Mouse (Mus musculus) midbrain, embryonic 16.5 days (tissue): ENCODE results near the gene Cdca5. TPM values are rescaled to one million over a fixed set of nuclear protein-coding genes. Genes with fewer than 3 reads are reported as not detected.

Experiments
- ATAC-seq: fragments of 200-750 bp; cut with Nextera tagmentation; 2 replicates; pipeline ENCODE4 v1.8.0; 2017; ENCODE audit warnings: moderate TSS enrichment
- H3K27ac ChIP-seq: fragments of 300-500 bp; sonication (generic); 2 replicates; pipeline ENCODE4 v1.5.1; 2014; ENCODE audit warnings: mild to moderate bottlenecking, low read length, mixed read lengths
- H3K27me3 ChIP-seq: fragments of 300-500 bp; sonication (generic); 2 replicates; pipeline ENCODE4 v1.6.1; 2014; ENCODE audit warnings: low read depth, low read length, mixed read lengths; ENCODE audit not compliant: control insufficient read depth, insufficient read depth
- H3K36me3 ChIP-seq: fragments of 300-500 bp; sonication (generic); 2 replicates; pipeline ENCODE4 v1.6.1; 2014; ENCODE audit warnings: mild to moderate bottlenecking, low read length, moderate library complexity, mixed read lengths; ENCODE audit not compliant: control insufficient read depth, insufficient read depth
- H3K4me1 ChIP-seq: fragments of 300-500 bp; sonication (generic); 2 replicates; pipeline ENCODE4 v1.6.1; 2014; ENCODE audit warnings: mild to moderate bottlenecking, low read length, mixed read lengths; ENCODE audit not compliant: control insufficient read depth, insufficient read depth
- H3K4me2 ChIP-seq: fragments of 300-500 bp; sonication (generic); 2 replicates; pipeline ENCODE4 v1.6.1; 2014; ENCODE audit warnings: mild to moderate bottlenecking, low read length, mixed read lengths
- H3K4me3 ChIP-seq: fragments of 300-500 bp; sonication (generic); 2 replicates; pipeline ENCODE4 v1.5.1; 2014; ENCODE audit warnings: low read depth, mild to moderate bottlenecking, low read length, moderate library complexity, mixed read lengths
- H3K9ac ChIP-seq: fragments of 300-500 bp; sonication (generic); 2 replicates; pipeline ENCODE4 v1.6.1; 2014; ENCODE audit warnings: low read depth, low read length, mixed read lengths
- H3K9me3 ChIP-seq: fragments of 300-500 bp; sonication (generic); replicated peaks from 2 replicates; pipeline ENCODE4 v1.6.1; 2014; ENCODE audit warnings: mild to moderate bottlenecking, low read length, mixed read lengths; ENCODE audit not compliant: control insufficient read depth, poor library complexity, severe bottlenecking
- WGBS: fragments of 180-500 bp; shearing (Covaris S2); extraction: QIAGEN DNeasy Blood & Tissue Kit; methylation state at CpG from one replicate; pipeline ENCODE4 v1.1.7; 2014; 5-methylcytosine and 5-hydroxymethylcytosine counted together
- polyA plus RNA-seq: library from polyadenylated mRNA; unstranded; fragments of >200 nt; fragmentation: Nextera tagmentation; extraction: Ambion mirVana; gene quantifications from 2 replicates; pipeline ENCODE4 v1.2.1, GENCODE M21; 2015

Cdca5 gene
- polyA plus RNA-seq, 1 experiment from 2014 or later: 3.7 TPM

- H3K4me1 ChIP-seq: peaks cover 20% of the 10 kb centered on the region
- peak within 1 kb of the TSS; percentile 81 for H3K9ac ChIP-seq
- H3K4me3 ChIP-seq: peak within 1 kb of the TSS; percentile 92
- WGBS: under 1% methylated on average over 65 of the region's 65 CpGs
- peak within 1 kb of the TSS; percentile 99 for H3K27ac ChIP-seq
- ATAC-seq: peak; percentile 91
- no peaks in the 10 kb centered on the region for H3K9me3 ChIP-seq
- H3K36me3 ChIP-seq: peaks cover 29% of the 10 kb centered on the region
- peak within 1 kb of the TSS; percentile 94 for H3K4me2 ChIP-seq
- no peaks in the 10 kb centered on the region for H3K27me3 ChIP-seq
Measured at GRCm38 (mm10) chr19:6046294-6047153, 38.3 kb upstream of the Cdca5 start, which contains the start of gene Syvn1. Syvn1 (plus strand) TSS chr19:6046576.

GRCm38 (mm10) chr19:6047154-6047898 is 37.5 kb upstream of the Cdca5 start:
- Histone ChIP-seq H3K27ac (peak overlapping the region; percentile 99), H3K4me1 (peaks cover 20% of the 10 kb centered on the region), H3K36me3 (peaks cover 34% of the 10 kb centered on the region), H3K9ac (peak overlapping the region; percentile 81), H3K27me3 (no peaks in the 10 kb centered on the region), H3K9me3 (no peaks in the 10 kb centered on the region), H3K4me3 (peak overlapping the region; percentile 92), H3K4me2 (peak overlapping the region; percentile 94)
- ATAC-seq: peak; percentile 23
- 2% methylated on average over 38 of the region's 44 CpGs for WGBS

GRCm38 (mm10) chr19:6047899-6048166 is 37.0 kb upstream of the Cdca5 start:
- no peak for ATAC-seq
- Histone ChIP-seq H3K4me1 (peaks cover 20% of the 10 kb centered on the region), H3K9ac (peak overlapping the region; percentile 39), H3K9me3 (no peaks in the 10 kb centered on the region), H3K36me3 (peaks cover 36% of the 10 kb centered on the region), H3K4me2 (peak overlapping the region; percentile 94), H3K27ac (no peak overlapping the region), H3K4me3 (peak overlapping the region; percentile 92), H3K27me3 (no peaks in the 10 kb centered on the region)
- WGBS: 86% methylated on average over 8 of the region's 8 CpGs

GRCm38 (mm10) chr19:6048681-6049410 is 35.9 kb upstream of the Cdca5 start:
- 91% methylated on average over 11 of the region's 11 CpGs for WGBS
- no peak overlapping the region for H3K9ac ChIP-seq

GRCm38 (mm10) chr19:6052516-6052915 is 32.3 kb upstream of the Cdca5 start:
- Histone ChIP-seq H3K27ac (no peak overlapping the region), H3K4me1 (peaks cover 22% of the 10 kb centered on the region), H3K36me3 (peaks cover 52% of the 10 kb centered on the region), H3K9ac (no peak overlapping the region), H3K27me3 (no peaks in the 10 kb centered on the region), H3K4me3 (no peak overlapping the region), H3K4me2 (no peak overlapping the region), H3K9me3 (no peaks in the 10 kb centered on the region)
- 77% methylated on average over 7 of the region's 7 CpGs for WGBS
- ATAC-seq: no peak

More at GRCm38 (mm10) chr19:6048681-6049410, 35.9 kb upstream of the Cdca5 start:
- no peak overlapping the region for H3K4me2 ChIP-seq
- peaks cover 45% of the 10 kb centered on the region for H3K36me3 ChIP-seq
- no peak overlapping the region for H3K4me3 ChIP-seq
- H3K27me3 ChIP-seq: no peaks in the 10 kb centered on the region
- peaks cover 20% of the 10 kb centered on the region for H3K4me1 ChIP-seq
- H3K27ac ChIP-seq: no peak overlapping the region
- no peak for ATAC-seq
- H3K9me3 ChIP-seq: no peaks in the 10 kb centered on the region

- WGBS: 89% methylated on average over 5 of the region's 5 CpGs
- Histone ChIP-seq H3K27me3 (no peaks in the 10 kb centered on the region), H3K27ac (no peak overlapping the region), H3K9ac (no peak overlapping the region), H3K4me3 (no peak overlapping the region), H3K36me3 (peaks cover 42% of the 10 kb centered on the region), H3K9me3 (no peaks in the 10 kb centered on the region), H3K4me1 (peaks cover 20% of the 10 kb centered on the region), H3K4me2 (no peak overlapping the region)
- ATAC-seq: no peak
Measured at GRCm38 (mm10) chr19:6054296-6054695, 30.5 kb upstream of the Cdca5 start.

- Histone ChIP-seq H3K36me3 (peaks cover 22% of the 10 kb centered on the region), H3K4me3 (peak overlapping the region; percentile 67)
Measured at GRCm38 (mm10) chr19:6056696-6057095, 28.1 kb upstream of the Cdca5 start.

GRCm38 (mm10) chr19:6057313-6058096 is 27.3 kb upstream of the Cdca5 start, which contains the start of the genes Mrpl49 and Fau:
Mrpl49 (minus strand) TSS chr19:6057785.
Fau (plus strand) TSS chr19:6057844.
- no peaks in the 10 kb centered on the region for H3K27me3 ChIP-seq
- peaks cover 18% of the 10 kb centered on the region for H3K36me3 ChIP-seq
- peak within 1 kb of the TSS; percentile 86 for H3K27ac ChIP-seq
- H3K4me1 ChIP-seq: peaks cover 31% of the 10 kb centered on the region
- H3K4me2 ChIP-seq: peak within 1 kb of the TSS; percentile 88
- peak within 1 kb of the TSS; percentile 91 for H3K9ac ChIP-seq
- ATAC-seq: peak; percentile 79
- under 1% methylated on average over 62 of the region's 63 CpGs for WGBS
- H3K4me3 ChIP-seq: peak within 1 kb of the TSS; percentile 67
- no peaks in the 10 kb centered on the region for H3K9me3 ChIP-seq

More at GRCm38 (mm10) chr19:6056696-6057095, 28.1 kb upstream of the Cdca5 start:
- Histone ChIP-seq H3K27ac (no peak overlapping the region), H3K9me3 (no peaks in the 10 kb centered on the region), H3K9ac (peak overlapping the region; percentile 68), H3K27me3 (no peaks in the 10 kb centered on the region), H3K4me2 (peak overlapping the region; percentile 88), H3K4me1 (peaks cover 24% of the 10 kb centered on the region)
- WGBS: 50% methylated on average over 4 of the region's 4 CpGs
- ATAC-seq: no peak
